Mouse (Mus musculus) c-Kit-positive CD71-positive TER-119-positive erythroid progenitor cells, embryonic 14.5 days (primary cell): ENCODE measurements around the gene Mfsd6l.
A peak's percentile ranks its signal among the peaks of the same experiment; 100 is the strongest.

Experiments
- DNase-seq: peaks from one replicate; pipeline ENCODE4 v3.0.0-alpha.2; 2013; ENCODE audit warnings: low spot score

Gene Mfsd6l

DNA sequence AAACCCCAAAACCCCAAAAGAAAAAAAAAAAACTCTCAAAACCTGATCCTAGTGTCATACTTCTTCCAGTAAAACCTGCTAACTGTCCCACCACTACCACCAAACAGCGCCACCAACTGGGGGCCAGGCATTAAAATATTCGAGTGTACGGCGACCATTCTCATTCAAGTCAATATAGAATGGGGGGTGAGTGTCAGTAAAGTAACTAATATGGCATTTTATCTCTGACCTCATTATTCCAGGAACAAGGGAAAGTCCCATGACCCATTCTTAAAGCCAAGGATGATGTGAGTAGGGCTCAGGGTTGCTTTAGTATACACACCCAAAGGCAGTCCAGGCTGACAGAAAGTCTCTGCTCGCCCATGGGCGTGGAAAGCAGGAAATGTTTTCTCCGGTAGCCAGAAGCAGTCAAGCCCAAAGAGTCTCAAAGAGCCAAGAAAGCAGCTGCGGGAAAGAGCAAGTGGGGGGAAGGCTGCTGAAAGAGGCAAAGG is 2.0 kb upstream of the Mfsd6l start:
- DNase-seq: no peak

DNA sequence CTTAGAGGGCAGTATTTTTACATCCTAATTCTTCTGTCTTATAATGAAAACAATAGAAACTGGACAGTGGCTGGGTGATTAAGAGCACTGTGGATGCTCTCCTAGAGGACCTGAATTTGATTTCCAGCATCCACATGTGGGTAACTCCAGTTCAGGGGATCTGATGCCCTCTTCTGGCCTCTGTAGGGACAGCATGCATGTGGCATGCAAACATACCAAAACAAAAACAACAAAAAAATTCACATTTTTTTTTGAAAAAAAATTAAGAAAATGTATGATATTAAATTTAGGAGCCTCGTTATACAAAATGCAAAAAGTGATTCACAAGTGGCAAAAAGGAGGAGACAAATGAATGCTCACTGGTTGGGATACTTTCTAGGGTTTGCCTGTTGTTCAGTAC is 3.6 kb downstream of the Mfsd6l start:
- DNase-seq: no peak

DNA sequence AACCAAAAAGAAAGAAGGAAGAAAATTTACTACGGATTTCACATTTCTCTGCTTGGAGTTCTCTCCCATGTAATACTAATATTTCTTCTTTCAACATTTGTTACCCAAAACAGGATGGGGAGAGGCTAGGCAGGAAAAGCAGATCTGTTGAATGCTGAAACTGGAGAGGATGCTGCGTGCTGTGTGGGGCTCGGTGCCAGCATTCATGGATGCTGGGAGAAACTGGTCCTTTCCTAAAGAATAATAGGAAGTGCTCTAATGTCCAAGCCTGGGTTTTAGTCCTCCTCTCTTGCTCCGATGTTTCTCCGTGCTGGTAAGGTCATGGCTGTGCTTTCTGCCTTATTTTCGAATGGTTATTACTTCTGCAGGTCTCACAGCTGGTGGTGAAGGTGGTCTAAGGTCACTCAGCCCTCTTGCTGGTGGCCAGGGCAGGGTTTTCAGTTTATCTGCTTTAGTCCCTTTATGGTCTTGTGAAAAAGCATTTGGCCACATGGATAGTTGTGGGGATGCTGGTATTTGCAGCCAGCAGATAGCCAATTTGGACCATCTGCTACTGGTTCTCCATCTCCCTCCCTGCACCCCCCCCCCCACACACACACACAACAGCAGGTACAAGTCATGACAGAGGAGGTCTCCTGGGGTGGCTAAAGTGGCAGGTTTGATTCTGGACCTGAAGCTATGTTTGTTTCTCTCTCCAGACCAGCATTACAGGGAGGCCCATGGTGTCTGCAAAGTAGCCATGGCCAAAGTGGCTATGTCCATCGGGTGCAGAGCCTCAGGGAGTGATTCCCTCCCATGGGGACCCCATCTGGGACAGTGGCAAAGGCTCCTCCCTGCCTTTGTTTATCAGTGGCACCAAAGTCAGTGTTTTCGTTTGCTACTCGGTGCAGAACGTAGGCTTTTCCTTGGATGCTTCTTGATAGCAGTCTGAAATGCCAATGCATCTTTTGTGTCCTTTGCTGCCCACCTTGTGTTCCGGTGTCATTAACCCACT is 6.3 kb downstream of the Mfsd6l start:
- no peak for DNase-seq

GRCm38 (mm10) chr11:68564356-68565031 is 8.5 kb downstream of the Mfsd6l start:
- no peak for DNase-seq

DNA sequence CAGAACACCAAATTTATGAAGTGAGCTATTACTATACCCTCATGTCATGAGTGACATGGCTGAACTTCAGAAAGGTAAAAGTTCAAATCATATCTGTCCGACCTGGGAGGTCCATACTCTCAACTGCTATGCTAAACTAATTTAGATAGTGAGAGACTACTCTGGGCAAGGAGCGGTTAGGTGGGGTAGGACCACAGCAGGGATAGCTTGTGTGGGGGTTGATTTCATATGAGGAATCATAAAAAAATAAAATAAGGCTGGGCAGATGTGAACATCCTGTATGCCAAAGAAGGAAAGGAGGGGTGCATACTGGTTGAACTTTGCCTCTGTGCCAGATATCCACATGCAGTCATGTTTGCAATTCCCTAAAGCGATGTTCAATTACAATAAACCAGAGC is 9.0 kb downstream of the Mfsd6l start:
- DNase-seq: no peak

DNA sequence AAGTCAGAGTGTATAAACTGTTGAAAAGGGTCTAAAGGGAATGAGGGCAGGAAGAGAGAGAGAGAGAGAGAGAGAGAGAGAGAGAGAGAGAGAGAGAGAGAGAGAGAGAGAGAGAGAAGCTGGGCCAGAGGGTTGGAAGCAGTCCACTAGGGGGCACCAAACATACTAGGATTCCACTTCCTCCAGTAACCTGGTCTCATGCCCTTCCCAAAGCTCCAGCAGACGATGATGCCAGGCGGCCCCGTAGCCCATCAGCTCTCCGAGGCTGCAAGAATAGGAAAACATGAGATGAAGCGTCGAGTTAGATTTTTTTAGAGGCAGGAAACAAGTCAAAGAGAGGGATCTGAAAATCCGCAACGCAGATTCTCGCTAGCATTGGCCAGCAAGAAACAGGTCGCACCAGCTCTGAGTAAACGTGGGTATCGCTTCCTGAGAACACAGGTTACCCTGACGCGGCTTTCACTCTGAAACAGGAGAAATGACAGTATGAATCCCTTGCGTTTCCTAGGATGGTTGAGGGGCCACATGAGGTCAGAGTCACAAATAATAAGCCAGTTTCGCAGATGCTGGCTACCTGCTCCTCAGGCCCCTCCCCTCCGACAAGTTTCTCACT is 10.6 kb downstream of the Mfsd6l start:
- DNase-seq: peak; percentile 45

DNA sequence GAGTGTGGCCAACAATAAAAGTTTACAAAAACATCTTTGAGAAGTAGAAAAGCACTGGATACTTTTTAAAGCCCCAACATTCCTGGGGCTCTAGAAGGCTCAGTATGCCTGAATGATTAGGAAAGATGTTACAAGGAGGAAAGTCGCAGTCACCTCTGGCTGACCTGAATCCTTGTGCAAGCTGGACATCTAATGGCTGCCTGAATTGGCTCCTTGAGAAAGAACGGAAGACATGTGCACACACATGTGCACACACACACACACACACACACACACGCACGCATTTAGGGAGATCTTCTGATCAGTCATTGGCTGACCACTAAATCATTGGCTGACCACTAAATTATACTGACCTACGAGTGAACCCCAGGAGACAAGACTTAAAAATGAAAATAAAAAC is 14.9 kb downstream of the Mfsd6l start:
- DNase-seq: no peak

GRCm38 (mm10) chr11:68577076-68577475 is 21.1 kb downstream of the Mfsd6l start:
- DNase-seq: no peak

DNA sequence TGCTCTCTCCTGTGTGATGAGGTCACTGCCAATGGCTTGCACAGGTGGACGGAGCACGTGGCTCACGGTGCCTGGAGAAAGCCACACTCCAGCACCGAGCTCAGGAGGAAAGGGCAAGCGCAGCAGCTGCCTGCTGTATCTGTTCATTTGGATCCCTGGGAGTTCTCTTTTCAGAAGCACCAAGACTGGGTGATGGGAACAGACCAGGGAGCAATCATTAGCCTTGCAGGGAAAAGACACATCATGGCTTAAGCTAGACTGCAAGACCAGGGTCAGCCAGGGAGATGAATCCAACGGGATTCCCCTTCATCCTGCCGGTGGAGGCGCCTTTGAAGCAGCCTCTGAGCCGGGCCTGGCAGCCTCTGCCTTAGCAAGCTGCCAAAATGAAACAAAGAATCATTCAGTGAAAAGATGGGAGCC is 23.5 kb downstream of the Mfsd6l start:
- DNase-seq: no peak

DNA sequence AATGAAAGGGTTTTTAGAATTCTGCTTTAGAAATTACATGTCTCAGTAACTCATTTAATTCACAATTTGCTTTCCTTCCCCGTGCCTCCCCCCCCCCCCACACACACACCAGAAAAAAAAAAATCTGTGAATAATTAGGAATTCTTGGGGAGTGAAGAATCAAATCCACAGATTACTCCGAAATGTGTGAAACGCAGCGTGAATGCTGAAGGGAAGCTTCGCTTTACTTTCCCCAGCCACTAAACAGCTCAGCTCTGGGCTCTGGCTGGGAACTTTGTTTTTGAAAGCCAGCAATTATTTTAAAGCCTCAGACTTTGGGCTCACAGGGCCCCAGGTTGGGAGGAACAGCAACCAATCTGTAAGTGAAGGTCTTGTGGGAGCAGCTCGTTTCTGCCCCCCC is 24.6 kb downstream of the Mfsd6l start:
- DNase-seq: no peak

GRCm38 (mm10) chr11:68583225-68583624 is 27.2 kb downstream of the Mfsd6l start:
- no peak for DNase-seq

DNA sequence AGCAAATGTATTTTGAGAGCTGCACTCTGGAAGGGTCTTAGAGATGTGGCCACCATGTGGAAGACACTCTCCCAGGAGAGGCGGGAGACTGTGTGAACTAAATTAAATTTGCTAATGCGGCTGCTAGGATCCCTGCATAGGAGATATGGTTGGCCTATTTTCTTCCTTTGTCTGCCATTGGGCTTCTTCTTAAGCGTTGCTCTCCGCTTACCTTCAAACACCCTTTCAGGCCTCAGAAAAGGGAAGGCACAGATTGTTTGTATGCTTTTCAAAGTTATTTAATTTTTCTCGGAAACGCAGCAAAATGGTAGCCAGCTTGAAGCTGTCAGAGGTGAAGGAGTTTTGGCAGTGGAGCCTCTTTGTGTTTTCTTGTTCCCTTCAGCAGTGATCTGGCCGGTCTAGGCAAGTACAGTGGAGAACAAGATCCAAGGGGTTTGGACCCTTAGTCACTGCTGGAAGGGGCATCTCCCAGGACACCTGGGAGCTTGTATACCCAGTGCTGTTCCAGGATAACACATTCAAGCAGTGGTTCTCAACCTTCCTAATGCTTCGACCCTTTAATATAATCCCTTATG is 28.0 kb downstream of the Mfsd6l start:
- DNase-seq: no peak

- no peak for DNase-seq
Observed at GRCm38 (mm10) chr11:68585890-68586289, 29.9 kb downstream of the Mfsd6l start.

- no peak for DNase-seq
Observed at GRCm38 (mm10) chr11:68586721-68587120, 30.7 kb downstream of the Mfsd6l start, which contains the start of gene Ccdc42. Gene Ccdc42, plus strand, starts transcription at chr11:68587021.

DNA sequence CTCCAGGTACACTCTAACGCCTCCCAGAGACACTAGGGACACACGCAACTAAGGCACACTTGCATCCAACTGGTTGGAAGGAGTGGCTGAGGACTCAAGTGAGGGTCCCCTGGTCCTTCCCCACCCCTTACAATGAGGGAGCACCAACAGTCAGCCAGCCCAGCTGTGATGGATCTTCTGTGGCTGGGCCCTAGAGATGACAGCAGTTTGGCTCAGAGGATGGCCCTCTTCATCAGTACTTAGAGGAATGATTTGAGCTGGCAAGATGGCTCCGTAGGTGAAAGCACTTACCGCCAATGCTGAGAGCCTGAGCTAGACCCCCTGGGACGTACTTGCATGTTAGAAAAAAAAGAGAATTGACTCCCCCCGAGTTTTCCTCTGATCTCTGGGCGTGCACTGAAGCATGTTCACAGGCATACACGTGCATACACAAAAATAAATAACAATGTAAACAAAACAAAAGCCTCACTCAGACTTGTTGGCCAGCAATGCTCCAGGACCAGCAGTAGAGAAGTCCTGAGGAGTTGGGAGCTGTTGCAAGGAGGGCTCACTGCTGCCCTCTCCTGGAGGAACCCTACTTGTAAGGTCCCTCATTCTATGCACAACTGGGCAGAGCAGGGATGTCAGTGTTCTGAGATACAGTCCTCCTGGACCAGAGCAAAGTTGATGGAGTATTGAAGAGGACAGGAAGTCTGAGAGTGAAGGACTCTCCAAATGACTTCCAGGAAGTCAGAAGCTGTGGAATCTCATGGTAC is 33.2 kb downstream of the Mfsd6l start:
- DNase-seq: peak; percentile 44

DNA sequence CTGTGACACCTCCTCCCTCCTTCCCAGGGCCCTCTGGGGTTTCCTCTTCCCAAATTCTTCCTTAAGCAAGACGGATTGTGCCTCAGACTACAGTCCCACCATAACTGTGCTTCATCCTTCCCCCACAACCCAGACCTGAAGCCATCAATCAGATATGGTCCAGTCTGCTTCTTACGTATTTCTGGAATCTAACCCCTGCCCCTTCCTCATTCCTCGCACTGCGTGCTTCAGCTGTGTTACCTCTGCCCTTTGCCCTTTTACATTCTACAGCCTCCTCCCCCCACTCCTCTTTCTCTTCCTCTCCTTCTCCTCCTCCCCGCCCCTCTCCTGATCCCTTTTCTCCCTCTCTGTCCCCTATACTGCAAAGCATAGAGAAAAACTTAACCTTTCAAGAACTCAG is 35.7 kb downstream of the Mfsd6l start:
- DNase-seq: no peak

- DNase-seq: no peak
Observed at GRCm38 (mm10) chr11:68593247-68593646, 37.3 kb downstream of the Mfsd6l start.

GRCm38 (mm10) chr11:68597912-68598311 is 41.9 kb downstream of the Mfsd6l start:
- DNase-seq: peak; percentile 23

GRCm38 (mm10) chr11:68600551-68601021 is 44.6 kb downstream of the Mfsd6l start:
- DNase-seq: no peak

DNA sequence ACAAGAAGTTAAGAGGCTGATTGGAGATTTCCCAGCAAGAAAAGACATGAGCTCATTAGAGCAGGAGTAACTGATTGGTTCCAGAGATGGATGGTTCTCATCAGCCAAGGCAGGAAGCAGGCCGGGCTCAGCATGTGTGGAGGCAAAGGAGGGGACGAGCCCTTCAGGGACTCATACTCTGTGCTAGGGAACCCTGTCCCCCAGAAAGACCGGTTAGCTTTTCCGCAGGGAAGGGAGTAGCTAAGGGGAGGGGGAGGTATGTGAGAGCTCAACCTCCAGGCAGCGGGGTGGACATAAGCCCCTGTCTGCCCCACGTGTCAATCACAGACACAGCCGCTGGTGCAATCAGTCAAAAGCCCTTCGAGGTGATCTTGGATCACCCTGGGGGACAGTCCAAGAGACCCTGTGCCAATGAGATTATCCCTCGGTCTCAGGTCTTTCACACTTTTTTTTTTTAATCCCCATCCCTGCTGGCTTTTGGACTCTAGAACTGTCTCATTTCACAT is 45.6 kb downstream of the Mfsd6l start:
- no peak for DNase-seq
